In genomic region chr5:64364432-64365125, GRCm38 (mm10) we compare ENCODE assay signal across 8 mouse cellular contexts.
DNase-seq lines count a peak whose midpoint lies in the region; ATAC-seq lines count a peak whose summit lies in the region.

No protein-coding gene starts in this region.

- H3K9me3 ChIP-seq in embryonic facial prominence, embryonic 12.5 days: no peaks in the 10 kb centered on the region
- no peaks in the 10 kb centered on the region for H3K9me3 ChIP-seq in heart, embryonic 16.5 days (replicated peaks; ENCODE audit: control insufficient read depth, low read length)
- no peaks in the 10 kb centered on the region for H3K9me3 ChIP-seq in midbrain, embryonic 16.5 days (replicated peaks; ENCODE audit: control insufficient read depth, low read length, poor library complexity, severe bottlenecking)

- ATAC-seq in embryonic facial prominence, embryonic 12.5 days (ENCODE audit: insufficient number of reproducible peaks, insufficient read depth, low FRiP score, low TSS enrichment): peak; percentile 48
- ATAC-seq in heart, embryonic 16.5 days (replicated peaks; ENCODE audit: extremely low read depth, insufficient read depth, low FRiP score): peak; percentile 69
- ATAC-seq in midbrain, embryonic 16.5 days: peak; percentile 40; the same call in 1 of the 2 replicates

- peak; percentile 63 for DNase-seq in layer of hippocampus, adult 9-11 months
- DNase-seq in layer of hippocampus, adult 11-12 months (ENCODE audit: low spot score): no peak
- DNase-seq in kidney, postnatal 4 days: peak; percentile 63 to 68
- no peak for DNase-seq in right cerebral cortex, postnatal 14 days
- DNase-seq in urinary bladder, postnatal 10 days (ENCODE audit: low spot score): no peak

- H3K9ac ChIP-seq in embryonic facial prominence, embryonic 12.5 days: no peak overlapping the region
- peak overlapping the region; percentile 21; the same call in 1 of the 2 replicates for H3K9ac ChIP-seq in heart, embryonic 16.5 days (ENCODE audit: low read length)
- no peak overlapping the region for H3K9ac ChIP-seq in midbrain, embryonic 16.5 days (ENCODE audit: low read depth, low read length)

- H3K27ac ChIP-seq in embryonic facial prominence, embryonic 12.5 days: peak overlapping the region; percentile 47; the same call in 1 of the 2 replicates
- H3K27ac ChIP-seq in heart, embryonic 16.5 days (ENCODE audit: low read length): peak overlapping the region; percentile 48
- no peak overlapping the region for H3K27ac ChIP-seq in midbrain, embryonic 16.5 days (ENCODE audit: low read length)

- 42% methylated on average over 7 of the region's 7 CpGs for WGBS in embryonic facial prominence, embryonic 12.5 days
- 37% methylated on average over 7 of the region's 7 CpGs for WGBS in heart, embryonic 16.5 days
- WGBS in midbrain, embryonic 16.5 days: 32% methylated on average over 7 of the region's 7 CpGs

- no peaks in the 10 kb centered on the region for H3K36me3 ChIP-seq in embryonic facial prominence, embryonic 12.5 days
- H3K36me3 ChIP-seq in heart, embryonic 16.5 days (ENCODE audit: control insufficient read depth, insufficient read depth): no peaks in the 10 kb centered on the region
- no peaks in the 10 kb centered on the region for H3K36me3 ChIP-seq in midbrain, embryonic 16.5 days (ENCODE audit: control insufficient read depth, insufficient read depth, low read length)

- no peak overlapping the region for H3K4me2 ChIP-seq in embryonic facial prominence, embryonic 12.5 days (replicated peaks)
- H3K4me2 ChIP-seq in heart, embryonic 16.5 days (ENCODE audit: low read depth, low read length): peak overlapping the region; percentile 44
- no peak overlapping the region; the same call in 1 of the 2 replicates for H3K4me2 ChIP-seq in midbrain, embryonic 16.5 days (ENCODE audit: low read length)

- H3K4me3 ChIP-seq in embryonic facial prominence, embryonic 12.5 days: no peak overlapping the region
- H3K4me3 ChIP-seq in heart, embryonic 16.5 days (ENCODE audit: low read length): no peak overlapping the region
- H3K4me3 ChIP-seq in midbrain, embryonic 16.5 days (ENCODE audit: low read depth, low read length): no peak overlapping the region

- peaks cover 23% of the 10 kb centered on the region for H3K4me1 ChIP-seq in embryonic facial prominence, embryonic 12.5 days
- peaks cover 34% of the 10 kb centered on the region for H3K4me1 ChIP-seq in heart, embryonic 16.5 days (ENCODE audit: control insufficient read depth, insufficient read depth, low read length)
- H3K4me1 ChIP-seq in midbrain, embryonic 16.5 days (ENCODE audit: control insufficient read depth, insufficient read depth, low read length): peaks cover 6% of the 10 kb centered on the region

- H3K27me3 ChIP-seq in embryonic facial prominence, embryonic 12.5 days: no peaks in the 10 kb centered on the region
- no peaks in the 10 kb centered on the region for H3K27me3 ChIP-seq in heart, embryonic 16.5 days (ENCODE audit: control insufficient read depth, insufficient read depth, low read length)
- H3K27me3 ChIP-seq in midbrain, embryonic 16.5 days (ENCODE audit: control insufficient read depth, insufficient read depth, low read depth, low read length): no peaks in the 10 kb centered on the region

Comparison
In these comparisons a context has a peak if more than half of its experiments do, and no peak if none do; other contexts are left out.
1. DNase-seq: peak in layer of hippocampus, adult 9-11 months (single experiment) and kidney, postnatal 4 days (2 of 2); none in layer of hippocampus, adult 11-12 months (single experiment), right cerebral cortex, postnatal 14 days (single experiment) and urinary bladder, postnatal 10 days (single experiment).
2. Peak in every context shown above with its lines, with median percentiles within 50 percentile points of each other: ATAC-seq.